Mouse (Mus musculus): ENCODE measurements around the gene Ncstn.

- TF ChIP-seq MAX (IDR thresholded peaks at IDR 0.05; ENCODE audit: low read length) (no peak), ELF1 (IDR thresholded peaks at IDR 0.05; ENCODE audit: low read depth, low read length) (no peak), MAFK (IDR thresholded peaks at IDR 0.05; ENCODE audit: insufficient replicate concordance, low read length) (no peak), POLR2A (IDR thresholded peaks at IDR 0.05; ENCODE audit: low read depth, low read length) (no peak)
Observed at GRCm38 (mm10) chr1:172072604-172073003, 10.0 kb downstream of the Ncstn start.

Data from CH12.LX (cell line).